In the genomic region with DNA sequence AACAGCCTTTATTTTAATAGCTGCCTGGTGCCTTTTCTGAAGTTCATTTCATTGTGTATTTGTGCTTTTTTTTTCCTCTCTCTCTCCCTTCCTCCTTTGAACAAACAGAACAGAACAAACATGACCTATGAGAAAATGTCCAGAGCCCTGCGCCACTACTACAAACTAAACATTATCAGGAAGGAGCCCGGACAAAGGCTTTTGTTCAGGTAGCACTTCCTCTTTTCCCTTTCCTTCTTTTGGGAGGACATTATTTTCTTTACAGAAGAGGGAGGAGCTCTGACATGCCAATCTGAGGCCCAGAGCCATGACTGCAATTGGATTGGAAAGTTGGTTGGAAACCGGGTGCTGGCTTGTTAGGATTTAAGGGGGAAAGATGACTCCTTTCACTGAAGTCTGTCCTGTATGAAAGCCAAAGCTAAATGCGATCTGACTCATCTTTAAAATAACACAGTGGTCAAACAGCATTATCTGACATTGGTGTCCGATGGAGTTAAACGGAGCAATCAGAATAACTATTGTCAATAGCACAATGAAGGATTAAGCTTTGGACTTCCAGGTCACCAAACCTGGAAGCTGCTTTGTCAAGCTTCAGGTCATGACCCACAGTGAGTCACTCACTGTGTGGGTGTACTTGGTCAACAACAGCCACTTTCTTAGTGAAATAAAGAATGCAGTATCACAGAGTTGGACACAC, we compare ENCODE assay signal across 12 mouse cellular contexts.
DNase-seq lines count a peak whose midpoint lies in the region; ATAC-seq and TF ChIP-seq lines count a peak whose summit lies in the region.
"Had no signal": no experiment of that assay in that cellular context is flagged by ENCODE, and none has a peak within 500 bp of the region (broad histone marks: within the 10 kb centered on the region; RNA-seq: fewer than 3 reads in every experiment).

No protein-coding gene starts in this region.

- H3K4me1 ChIP-seq in heart, embryonic 12.5 days (replicated peaks) = peaks cover 16% of the 10 kb centered on the region
- no peaks in the 10 kb centered on the region for H3K4me1 ChIP-seq in spleen, adult 2 months (ENCODE audit: control insufficient read depth, insufficient read depth, insufficient read length)
- H3K4me1 ChIP-seq in liver, embryonic 14.5 days (replicated peaks; ENCODE audit: control insufficient read depth in 2 of 2, insufficient read depth in 2 of 2, low read length in 1 of 2) = peaks cover 0 to 7% of the 10 kb centered on the region in 2 experiments; a peak in 1 of 4 replicates
- no peaks in the 10 kb centered on the region for H3K4me1 ChIP-seq in thymus, adult 2 months (replicated peaks; ENCODE audit: control insufficient read depth, insufficient read depth, low read length)
- no peaks in the 10 kb centered on the region for H3K4me1 ChIP-seq in hindbrain, embryonic 16.5 days (ENCODE audit: control insufficient read depth, insufficient read depth, low read depth, low read length)
- H3K4me1 ChIP-seq: midbrain, embryonic 15.5 days had no signal

- no peaks in the 10 kb centered on the region for H3K27me3 ChIP-seq in heart, embryonic 12.5 days (replicated peaks)
- H3K27me3 ChIP-seq in spleen, adult 2 months (ENCODE audit: control insufficient read depth, insufficient read depth, low read length) = no peaks in the 10 kb centered on the region
- H3K27me3 ChIP-seq in liver, embryonic 14.5 days (ENCODE audit: control insufficient read depth, insufficient read depth, low read length) = no peaks in the 10 kb centered on the region
- no peaks in the 10 kb centered on the region for H3K27me3 ChIP-seq in thymus, adult 2 months (ENCODE audit: control insufficient read depth, insufficient read depth, low read length)
- H3K27me3 ChIP-seq in hindbrain, embryonic 16.5 days (replicated peaks; ENCODE audit: control insufficient read depth, insufficient read depth, low read length) = no peaks in the 10 kb centered on the region
- H3K27me3 ChIP-seq: midbrain, embryonic 15.5 days had no signal

- H3K36me3 ChIP-seq in heart, embryonic 12.5 days = peaks cover 90% of the 10 kb centered on the region
- peaks cover 20% of the 10 kb centered on the region for H3K36me3 ChIP-seq in spleen, adult 2 months (ENCODE audit: control insufficient read depth, insufficient read depth, low read length)
- no peaks in the 10 kb centered on the region; the same call in 1 of the 2 replicates for H3K36me3 ChIP-seq in liver, embryonic 14.5 days (replicated peaks; ENCODE audit: control insufficient read depth, insufficient read depth, low read depth)
- peaks cover 16% of the 10 kb centered on the region for H3K36me3 ChIP-seq in thymus, adult 2 months (ENCODE audit: control insufficient read depth, insufficient read depth, low read length)
- H3K36me3 ChIP-seq in hindbrain, embryonic 16.5 days (ENCODE audit: control insufficient read depth, insufficient read depth, low read length) = peaks cover 9% of the 10 kb centered on the region; the same call in 1 of the 2 replicates

- 69% methylated on average over 6 of the region's 6 CpGs for WGBS in heart, embryonic 12.5 days
- 89% methylated on average over 6 of the region's 6 CpGs for WGBS in spleen, adult 2 months
- 62% methylated on average over 6 of the region's 6 CpGs for WGBS in liver, embryonic 14.5 days (ENCODE audit: insufficient replicate concordance)
- WGBS in thymus, adult 2 months = 95% methylated on average over 6 of the region's 6 CpGs
- 65% methylated on average over 6 of the region's 6 CpGs for WGBS in hindbrain, embryonic 16.5 days

- peaks cover 11% of the 10 kb centered on the region for H3K9me3 ChIP-seq in heart, embryonic 12.5 days (replicated peaks)
- no peaks in the 10 kb centered on the region for H3K9me3 ChIP-seq in liver, embryonic 14.5 days (ENCODE audit: control insufficient read depth, low read length)
- H3K9me3 ChIP-seq in hindbrain, embryonic 16.5 days (ENCODE audit: control insufficient read depth, low read length) = no peaks in the 10 kb centered on the region
- H3K9me3 ChIP-seq: midbrain, embryonic 15.5 days had no signal

- peak; percentile 33; the same call in 1 of the 2 replicates for ATAC-seq in heart, embryonic 12.5 days (ENCODE audit: insufficient number of reproducible peaks, low FRiP score)
- peak; percentile 64 for ATAC-seq in liver, embryonic 14.5 days (ENCODE audit: insufficient read depth)
- no peak for ATAC-seq in hindbrain, embryonic 16.5 days
- ATAC-seq: CD4-positive, CD25-positive, alpha-beta regulatory T cell, adult 4 months; midbrain, embryonic 15.5 days had no signal

- H3K4me3 ChIP-seq in heart, embryonic 12.5 days = no peak overlapping the region
- no peak overlapping the region for H3K4me3 ChIP-seq in spleen, adult 2 months (ENCODE audit: extremely low read depth, insufficient read depth, insufficient read length)
- no peak overlapping the region for H3K4me3 ChIP-seq in liver, embryonic 14.5 days (ENCODE audit: insufficient read depth in 1 of 2, low read depth in 2 of 2, low read length in 2 of 2)
- no peak overlapping the region for H3K4me3 ChIP-seq in thymus, adult 2 months (ENCODE audit: control insufficient read depth, insufficient read depth, low read length)
- H3K4me3 ChIP-seq in hindbrain, embryonic 16.5 days (ENCODE audit: low read length) = no peak overlapping the region
- H3K4me3 ChIP-seq: midbrain, embryonic 15.5 days had no signal

- no peak overlapping the region for H3K9ac ChIP-seq in heart, embryonic 12.5 days
- no peak overlapping the region for H3K9ac ChIP-seq in liver, embryonic 14.5 days (replicated peaks)
- no peak overlapping the region for H3K9ac ChIP-seq in hindbrain, embryonic 16.5 days (ENCODE audit: low read depth, low read length)
- H3K9ac ChIP-seq: midbrain, embryonic 15.5 days had no signal

- TF ChIP-seq CTCF in spleen, adult 2 months (IDR thresholded peaks at IDR 0.05; ENCODE audit: extremely low read depth, insufficient read depth, insufficient read length, insufficient replicate concordance) = no peak
- TF ChIP-seq CTCF in liver, embryonic 14.5 days (IDR thresholded peaks at IDR 0.05; ENCODE audit: low read depth) = no peak
- TF ChIP-seq CTCF in thymus, adult 2 months (IDR thresholded peaks at IDR 0.05; ENCODE audit: borderline replicate concordance, control insufficient read depth, extremely low read depth, insufficient read depth, low read length, poor library complexity) = no peak

- no peak for TF ChIP-seq EP300 in liver, embryonic 14.5 days (IDR thresholded peaks at IDR 0.05; ENCODE audit: low read depth)

- TF ChIP-seq POLR2A in spleen, adult 2 months (IDR thresholded peaks at IDR 0.05; ENCODE audit: low read depth, low read length) = no peak
- TF ChIP-seq POLR2A in thymus, adult 2 months (IDR thresholded peaks at IDR 0.05; ENCODE audit: control insufficient read depth, extremely low read depth, insufficient read depth, low read length, poor library complexity) = no peak

- peak overlapping the region; percentile 86 for H3K27ac ChIP-seq in heart, embryonic 12.5 days (ENCODE audit: poor library complexity, severe bottlenecking)
- peak overlapping the region; percentile 78 for H3K27ac ChIP-seq in spleen, adult 2 months (ENCODE audit: insufficient read depth, low read length)
- no peak overlapping the region for H3K27ac ChIP-seq in liver, embryonic 14.5 days
- no peak overlapping the region for H3K27ac ChIP-seq in thymus, adult 2 months (ENCODE audit: control insufficient read depth, insufficient read depth, low read length)
- H3K27ac ChIP-seq in hindbrain, embryonic 16.5 days (ENCODE audit: low read depth, low read length) = no peak overlapping the region
- H3K27ac ChIP-seq: midbrain, embryonic 15.5 days had no signal

- no peak overlapping the region for H3K4me2 ChIP-seq in heart, embryonic 12.5 days
- H3K4me2 ChIP-seq in liver, embryonic 14.5 days (ENCODE audit: low read depth) = no peak overlapping the region
- no peak overlapping the region for H3K4me2 ChIP-seq in hindbrain, embryonic 16.5 days (ENCODE audit: low read length)
- H3K4me2 ChIP-seq: midbrain, embryonic 15.5 days had no signal

- DNase-seq in heart, adult 8-10 months (ENCODE audit: low spot score) = no peak
- DNase-seq in spleen, adult 2 months (ENCODE audit: low read depth in 1 of 2, low spot score in 2 of 2) = no peak
- DNase-seq in spleen, postnatal 10 days (ENCODE audit: low spot score in 2 of 2) = no peak
- peak in 2 of 3 experiments; percentile 9 for DNase-seq in liver, embryonic 14.5 days (ENCODE audit: low read depth in 3 of 3, low spot score in 3 of 3)
- no peak for DNase-seq in neural tube, embryonic 10.5 days (ENCODE audit: extremely low spot score, low spot score)
- DNase-seq in thymus, adult 2 months = no peak
- DNase-seq: cerebellum, postnatal 10 days; right cerebral cortex, postnatal 14 days had no signal

Comparison
In these comparisons a context has a peak if more than half of its experiments do, and no peak if none do; other contexts are left out.
1. H3K27ac ChIP-seq: peak in heart, embryonic 12.5 days (single experiment) and spleen, adult 2 months (single experiment); none in liver, embryonic 14.5 days (single experiment), thymus, adult 2 months (single experiment) and hindbrain, embryonic 16.5 days (single experiment).
2. DNase-seq: peak in liver, embryonic 14.5 days (2 of 3); none in heart, adult 8-10 months (single experiment), spleen, adult 2 months (0 of 2), spleen, postnatal 10 days (0 of 2), neural tube, embryonic 10.5 days (single experiment) and thymus, adult 2 months (single experiment).